Mouse (Mus musculus) bone marrow, adult 2 months (tissue): ENCODE measurements at regions not wholly inside any gene's neighbourhood (a gene's known extent, or its start where the extent isn't known, plus 50 kb on each side); places are given as distances from the start of the nearest gene placed in this dataset.

Source experiments
- H3K27ac ChIP-seq: fragments of 200-500 bp; 2 replicates; pipeline ENCODE4 v1.5.1; 2012; ENCODE audit warnings: low read depth, mild to moderate bottlenecking, control low read depth, inconsistent platforms, low read length; ENCODE audit not compliant: control insufficient read depth, poor library complexity, insufficient read depth
- H3K4me1 ChIP-seq: fragments of 200-500 bp; 2 replicates; pipeline ENCODE4 v1.6.1; 2011; ENCODE audit warnings: low read length; ENCODE audit not compliant: control insufficient read depth, insufficient read depth
- H3K4me3 ChIP-seq: fragments of 200-500 bp; replicated peaks from 2 replicates; pipeline ENCODE3; 2011; ENCODE audit warnings: mild to moderate bottlenecking, low read depth, low read length, control low read depth; ENCODE audit not compliant: control insufficient read depth
- CTCF ChIP-seq: fragments of 200-500 bp; IDR thresholded peaks from 2 replicates; pipeline ENCODE4 v1.5.1; 2011; ENCODE audit warnings: low read length, control low read depth; ENCODE audit not compliant: control insufficient read depth, insufficient read depth
- POLR2A ChIP-seq: fragments of 200-500 bp; IDR thresholded peaks from 2 replicates; pipeline ENCODE4 v1.6.1; 2011; ENCODE audit warnings: low read depth, mild to moderate bottlenecking, control low read depth, low read length, borderline replicate concordance; ENCODE audit not compliant: control insufficient read depth
- WGBS: fragments of 180-500 bp; shearing (Covaris S2); methylation state at CpG from one replicate; pipeline ENCODE4 v1.1.7; 2018; 5-methylcytosine and 5-hydroxymethylcytosine counted together

- Histone ChIP-seq H3K4me1 (no peaks in the 10 kb centered on the region), H3K4me3 (no peak overlapping the region), H3K27ac (no peak overlapping the region)
- WGBS, result 45% methylated on average over 3 of the region's 3 CpGs
- TF ChIP-seq CTCF (peak; percentile 63), POLR2A (no peak)
Observed at GRCm38 (mm10) chr17:4109263-4109662, 413.2 kb upstream of the Nox3 start.

- TF ChIP-seq CTCF, result no peak
- TF ChIP-seq POLR2A, result no peak
- Histone ChIP-seq H3K27ac (no peak overlapping the region), H3K4me3 (no peak overlapping the region), H3K4me1 (no peaks in the 10 kb centered on the region)
- 42% methylated on average over 4 of the region's 4 CpGs for WGBS
Observed at GRCm38 (mm10) chr17:4113021-4113420, 417.0 kb upstream of the Nox3 start.

DNA sequence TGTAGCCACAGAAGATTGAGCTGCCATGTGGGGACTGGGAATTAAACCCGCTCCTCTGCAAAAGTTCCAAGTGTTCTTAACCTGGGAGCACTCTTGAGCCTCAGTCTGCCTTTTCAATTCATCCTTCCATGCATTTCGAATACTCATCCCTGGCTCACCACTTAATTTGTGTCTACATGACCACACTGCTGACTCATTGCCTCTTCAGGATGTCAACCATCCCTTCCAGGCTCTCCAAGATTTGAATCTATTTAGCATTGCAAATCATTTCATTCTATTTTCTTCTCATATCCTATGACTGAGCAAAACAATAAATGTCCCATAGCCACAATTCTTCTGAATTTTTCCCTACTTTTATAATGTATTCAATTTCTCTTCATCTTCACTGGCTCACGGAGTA is 420.4 kb upstream of the Nox3 start:
- Histone ChIP-seq H3K4me1 (no peaks in the 10 kb centered on the region), H3K4me3 (no peak overlapping the region), H3K27ac (no peak overlapping the region)
- no peak for TF ChIP-seq CTCF
- TF ChIP-seq POLR2A, result no peak
- 75% methylated on average over 3 of the region's 3 CpGs for WGBS

- WGBS, result 74% methylated on average over 3 of the region's 3 CpGs
- no peak overlapping the region for H3K4me3 ChIP-seq
- H3K4me1 ChIP-seq, result no peaks in the 10 kb centered on the region
- no peak overlapping the region for H3K27ac ChIP-seq
- TF ChIP-seq POLR2A (no peak), CTCF (no peak)
Observed at GRCm38 (mm10) chr17:4133678-4134077, 437.6 kb upstream of the Nox3 start.

GRCm38 (mm10) chr17:4163502-4163901 is 467.4 kb upstream of the Nox3 start:
- Histone ChIP-seq H3K4me3 (no peak overlapping the region), H3K4me1 (no peaks in the 10 kb centered on the region), H3K27ac (no peak overlapping the region)
- 82% methylated on average over 2 of the region's 2 CpGs for WGBS
- TF ChIP-seq CTCF (no peak), POLR2A (no peak)

DNA sequence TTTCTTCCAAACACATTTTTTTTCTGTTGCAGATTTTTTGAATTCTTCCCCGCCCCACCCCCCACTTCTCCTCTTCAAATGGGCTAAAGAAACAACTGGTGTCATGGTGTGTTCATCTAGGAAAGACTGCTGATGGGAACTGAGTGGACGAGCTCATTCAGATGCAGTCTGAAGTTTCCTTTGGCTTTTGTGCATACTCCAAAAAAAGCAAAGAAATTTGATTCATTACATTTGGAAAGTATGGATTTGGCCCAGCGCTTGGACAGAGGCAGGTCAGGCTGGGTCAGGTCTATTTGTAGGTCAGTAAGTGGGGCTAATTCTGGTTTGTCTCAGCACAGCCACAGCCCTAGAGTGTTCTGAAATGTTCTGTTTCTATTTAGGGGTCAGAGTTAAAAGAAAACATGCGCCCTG is 477.9 kb upstream of the Nox3 start:
- Histone ChIP-seq H3K4me3 (no peak overlapping the region), H3K27ac (no peak overlapping the region), H3K4me1 (no peaks in the 10 kb centered on the region)
- no peak for TF ChIP-seq POLR2A
- TF ChIP-seq CTCF, result no peak
- 77% methylated on average over 4 of the region's 4 CpGs for WGBS

- Histone ChIP-seq H3K27ac (no peak overlapping the region), H3K4me1 (no peaks in the 10 kb centered on the region), H3K4me3 (no peak overlapping the region)
- TF ChIP-seq CTCF, result no peak
- no peak for TF ChIP-seq POLR2A
- 84% methylated on average over 9 of the region's 9 CpGs for WGBS
Observed at GRCm38 (mm10) chr17:4175006-4175405, 478.9 kb upstream of the Nox3 start.

- H3K4me3 ChIP-seq, result no peak overlapping the region
- no peak overlapping the region for H3K27ac ChIP-seq
- TF ChIP-seq POLR2A, result no peak
- TF ChIP-seq CTCF, result no peak
- H3K4me1 ChIP-seq, result no peaks in the 10 kb centered on the region
- 51% methylated on average over 3 of the region's 3 CpGs for WGBS
Observed at GRCm38 (mm10) chr17:4176524-4176923, 480.5 kb upstream of the Nox3 start.

DNA sequence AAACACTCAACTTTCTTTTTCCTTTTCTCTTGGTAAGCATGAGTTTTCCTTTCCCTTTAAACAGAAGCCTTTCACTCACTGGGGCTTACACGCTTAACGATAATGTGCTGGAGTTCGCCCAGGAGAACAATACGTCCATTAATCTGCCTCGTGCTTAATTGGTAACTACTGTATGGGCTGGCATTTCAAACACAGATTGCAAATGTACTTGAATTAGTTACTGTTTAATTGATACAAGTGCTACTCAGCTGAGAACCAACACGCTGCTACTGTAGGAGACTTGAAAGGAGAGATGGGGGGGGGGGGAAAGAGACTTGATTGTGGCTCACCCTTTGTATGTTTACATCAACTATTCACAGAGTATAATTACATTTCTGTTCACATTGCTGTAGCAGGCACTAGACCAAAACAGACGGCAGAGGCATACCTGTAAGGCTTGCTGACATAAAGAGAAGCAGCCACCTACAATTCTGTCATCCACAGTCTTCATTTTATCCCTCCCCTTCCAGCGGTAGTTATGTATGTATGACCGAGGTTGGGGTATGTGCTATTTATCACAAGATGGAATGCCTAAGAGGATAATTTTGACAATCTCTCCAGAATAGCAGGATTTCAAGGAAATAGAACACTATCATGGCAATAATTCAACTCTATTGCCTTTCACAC is 481.6 kb upstream of the Nox3 start:
- Histone ChIP-seq H3K4me1 (no peaks in the 10 kb centered on the region), H3K27ac (no peak overlapping the region), H3K4me3 (no peak overlapping the region)
- TF ChIP-seq POLR2A (no peak), CTCF (no peak)
- 79% methylated on average over 9 of the region's 9 CpGs for WGBS

DNA sequence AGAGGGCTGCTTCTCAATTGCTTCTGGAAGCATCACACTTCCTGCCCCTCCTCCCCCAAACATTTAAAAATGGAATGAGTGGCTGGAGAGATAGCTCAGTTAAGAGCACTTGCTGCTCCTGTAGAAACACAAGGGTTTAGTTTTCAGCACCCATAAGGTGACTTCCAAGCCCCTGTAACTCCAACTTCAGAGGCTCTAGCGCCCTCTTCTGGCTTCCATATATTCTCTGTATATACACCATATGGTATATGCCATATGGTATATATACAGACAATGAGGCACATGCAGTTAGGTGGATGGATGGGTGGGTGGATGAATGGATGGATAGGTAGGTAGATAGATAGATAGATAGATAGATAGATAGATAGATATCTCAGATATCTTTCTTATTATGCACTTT is 483.2 kb upstream of the Nox3 start:
- WGBS, result 60% methylated on average over 1 of the region's 1 CpGs
- Histone ChIP-seq H3K4me3 (no peak overlapping the region), H3K27ac (no peak overlapping the region), H3K4me1 (no peaks in the 10 kb centered on the region)
- no peak for TF ChIP-seq CTCF
- TF ChIP-seq POLR2A, result no peak
